Mouse (Mus musculus) kidney, adult 11 months (tissue): Measurements from ENCODE around the gene Bcl7b.
"Not testable (repeated sequence)": the region's sequence is repeated elsewhere in the genome, so short reads cannot be mapped to it uniquely, and the experiment has no call there.

Experiments
- DNase-seq: peaks from one replicate; pipeline ENCODE4 v3.0.0; 2022

Gene Bcl7b

DNA sequence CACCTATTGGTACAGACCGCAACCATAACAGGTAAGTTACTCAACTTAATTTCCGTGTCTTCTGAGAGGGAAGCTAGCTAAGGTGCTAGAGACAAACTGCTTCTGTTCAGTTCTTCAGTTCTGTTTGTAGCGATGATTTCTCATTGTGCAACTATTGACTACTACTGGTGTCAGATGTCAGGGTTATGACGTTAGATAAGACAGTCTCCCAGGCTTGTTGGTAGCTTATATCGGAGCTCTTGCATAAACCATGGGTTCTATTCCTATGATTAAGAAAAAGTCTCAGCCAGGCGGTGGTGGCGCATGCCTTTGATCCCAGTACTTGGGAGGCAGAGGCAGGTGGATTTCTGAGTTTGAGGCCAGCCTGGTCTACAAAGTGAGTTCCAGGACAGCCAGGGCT, 54.0 kb downstream of the Bcl7b start:
- DNase-seq, result no peak

DNA sequence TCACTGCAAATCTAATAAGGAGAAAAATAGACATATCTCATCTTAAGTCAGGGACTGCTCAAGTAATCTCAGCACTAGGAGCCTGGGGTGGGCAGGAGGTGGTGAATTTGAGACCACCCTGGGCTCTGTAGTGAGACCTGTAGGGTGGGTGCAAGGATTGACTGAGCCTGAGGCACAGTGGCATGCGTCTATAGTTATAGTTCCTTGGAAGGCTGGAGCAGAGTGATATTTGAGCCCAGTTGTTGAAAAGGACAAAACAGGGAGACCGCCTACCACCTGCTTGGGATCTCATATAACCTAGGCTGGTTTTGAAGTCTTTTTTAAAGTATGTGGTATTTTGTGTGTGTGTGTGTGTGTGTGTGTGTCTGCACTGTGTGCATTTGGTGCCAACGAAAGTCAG, 56.1 kb downstream of the Bcl7b start:
- no peak for DNase-seq

DNA sequence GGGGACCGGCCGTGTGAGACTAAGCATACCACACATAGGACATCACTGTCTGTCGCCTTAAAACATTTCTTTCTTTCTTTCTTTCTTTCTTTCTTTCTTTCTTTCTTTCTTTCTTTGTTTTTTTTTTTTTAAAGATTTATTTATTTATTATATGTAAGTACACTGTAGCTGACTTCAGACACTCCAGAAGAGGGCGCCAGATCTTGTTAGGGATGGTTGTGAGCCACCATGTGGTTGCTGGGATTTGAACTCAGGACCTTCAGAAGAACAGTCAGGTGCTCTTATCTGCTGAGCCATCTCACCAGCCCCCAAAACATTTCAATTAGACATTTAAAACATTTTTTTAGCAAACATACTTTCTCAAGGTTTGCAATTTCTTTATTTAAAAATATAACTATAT, 57.8 kb downstream of the Bcl7b start:
- DNase-seq, result not testable (repeated sequence)

DNA sequence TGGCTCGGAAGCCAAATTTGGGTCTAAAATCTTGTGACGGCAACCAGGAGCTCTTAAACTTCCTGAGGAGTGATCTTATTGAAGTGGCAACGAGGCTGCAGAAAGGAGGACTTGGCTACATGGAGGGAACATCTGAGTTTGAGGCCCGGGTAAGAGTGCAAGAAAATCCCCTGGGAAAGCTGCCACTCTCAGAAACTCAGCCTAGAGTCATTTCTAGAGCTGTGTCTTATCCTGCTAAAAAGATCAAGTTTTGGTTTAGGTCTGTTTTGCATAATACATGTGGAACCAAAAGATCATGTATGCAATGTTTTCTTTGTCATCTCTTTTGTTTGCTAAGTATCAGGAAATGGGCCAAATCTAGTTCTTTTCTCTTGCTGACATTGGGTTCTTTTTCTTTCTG, 62.1 kb downstream of the Bcl7b start:
- no peak for DNase-seq
